Mouse (Mus musculus) stomach, embryonic 14.5 days (tissue): Measurements from ENCODE around the gene Pate2. TPM values are rescaled to one million over a fixed set of nuclear protein-coding genes. Genes with fewer than 3 reads are reported as not detected.
A peak's percentile ranks its signal among the peaks of the same experiment; 100 is the strongest.

ENCODE experiments used
- ATAC-seq: fragments of 200-750 bp; cut with Nextera tagmentation; 2 replicates; pipeline ENCODE4 v1.8.0; 2017; ENCODE audit warnings: low read depth, moderate TSS enrichment; ENCODE audit not compliant: insufficient number of reproducible peaks, insufficient read depth, low FRiP score
- H3K27ac ChIP-seq: fragments of 300-500 bp; sonication (generic); 2 replicates; pipeline ENCODE4 v1.5.1; 2014; ENCODE audit warnings: mild to moderate bottlenecking, low read length, moderate library complexity, mixed read lengths
- H3K27me3 ChIP-seq: fragments of 300-500 bp; sonication (generic); 2 replicates; pipeline ENCODE4 v1.6.1; 2014; ENCODE audit warnings: low read length, control low read depth, mixed read lengths; ENCODE audit not compliant: control insufficient read depth, insufficient read depth
- H3K36me3 ChIP-seq: fragments of 300-500 bp; sonication (generic); 2 replicates; pipeline ENCODE4 v1.6.1; 2014; ENCODE audit warnings: mild to moderate bottlenecking, control low read depth, low read length, moderate library complexity, mixed read lengths; ENCODE audit not compliant: control insufficient read depth, insufficient read depth
- H3K4me1 ChIP-seq: fragments of 300-500 bp; sonication (generic); 2 replicates; pipeline ENCODE4 v1.6.1; 2014; ENCODE audit warnings: low read length, control low read depth, mixed read lengths; ENCODE audit not compliant: control insufficient read depth, insufficient read depth
- H3K4me2 ChIP-seq: fragments of 300-500 bp; sonication (generic); replicated peaks from 2 replicates; pipeline ENCODE4 v1.6.1; 2014; ENCODE audit warnings: low read depth, low read length, control low read depth
- H3K4me3 ChIP-seq: fragments of 300-500 bp; sonication (generic); 2 replicates; pipeline ENCODE4 v1.5.1; 2014; ENCODE audit warnings: low read depth, low read length, control low read depth
- H3K9ac ChIP-seq: fragments of 300-500 bp; sonication (generic); replicated peaks from 2 replicates; pipeline ENCODE4 v1.6.1; 2014; ENCODE audit warnings: low read depth, mild to moderate bottlenecking, control low read depth, low read length, moderate library complexity, mixed read lengths
- H3K9me3 ChIP-seq: fragments of 300-500 bp; sonication (generic); 2 replicates; pipeline ENCODE4 v1.6.1; 2016; ENCODE audit warnings: low read depth, low read length, control low read depth; ENCODE audit not compliant: control insufficient read depth
- WGBS: fragments of 180-500 bp; shearing (Covaris S2); extraction: QIAGEN DNeasy Blood & Tissue Kit; methylation state at CpG from one replicate; pipeline ENCODE4 v1.1.7; 2014; 5-methylcytosine and 5-hydroxymethylcytosine counted together
- polyA plus RNA-seq: library from polyadenylated mRNA; unstranded; fragments of >200 nt; fragmentation: Nextera tagmentation; extraction: Ambion mirVana; gene quantifications from 2 replicates; pipeline ENCODE4 v1.2.1, GENCODE M21; 2014

The Pate2 gene
- polyA plus RNA-seq, result 0.51 and 0.69 TPM in 2 replicates

DNA sequence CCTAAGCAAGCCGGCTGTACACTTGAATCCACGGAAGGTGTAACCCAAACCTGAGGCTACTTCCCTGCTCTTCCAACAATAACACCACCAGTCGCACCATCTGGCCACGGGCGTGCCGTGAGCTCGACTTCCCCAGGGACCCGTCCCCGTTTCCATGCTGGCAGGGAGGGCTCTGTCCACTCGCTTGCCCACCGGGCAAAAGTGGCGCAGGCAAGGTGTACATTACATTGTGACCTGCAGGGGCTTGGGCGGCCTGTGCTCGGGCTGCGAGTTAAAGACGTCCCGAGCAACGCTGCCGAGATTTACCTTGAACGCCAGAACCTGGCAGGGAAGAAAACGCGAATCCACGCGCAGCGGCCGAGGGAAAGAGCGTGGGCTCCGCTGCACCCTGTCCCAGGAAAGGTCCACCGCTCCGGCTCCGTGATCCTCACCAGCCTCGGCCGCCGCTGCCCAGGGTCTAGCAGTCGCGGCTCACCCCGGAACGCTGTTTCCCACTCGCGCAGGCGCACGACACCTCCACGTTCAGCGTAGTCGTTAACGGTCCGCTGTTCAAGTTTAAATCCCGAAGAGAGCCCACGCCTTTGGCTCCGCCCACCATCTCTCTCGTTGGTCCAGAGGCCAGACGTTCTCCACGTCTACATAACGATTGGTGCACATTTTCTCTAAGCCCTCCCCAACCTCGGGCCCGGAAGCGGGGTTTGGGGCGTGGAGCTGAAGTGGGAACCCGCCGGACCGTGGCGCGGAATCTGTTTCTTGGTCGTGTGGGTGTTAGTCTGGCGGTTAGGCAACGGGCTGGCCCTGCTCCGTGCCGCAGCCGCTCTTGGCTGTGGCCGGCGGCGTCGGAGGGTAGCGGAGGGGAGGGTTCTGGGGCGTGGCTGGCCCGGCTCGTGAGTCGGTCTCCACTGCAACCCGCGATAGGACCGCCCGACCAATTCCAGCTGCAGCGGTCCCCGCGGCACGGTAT is at the start of gene Pate2, which contains the start of gene Hyls1:
Gene Pate2 (plus strand): TSS at position 714 of the 964 bp plus-strand sequence.
Gene Hyls1 (minus strand): TSS at position 828 of the 964 bp plus-strand sequence.
- H3K27me3 ChIP-seq, result peaks cover 4% of the 10 kb centered on the region; the same call in 1 of the 2 replicates
- H3K4me2 ChIP-seq, result peak within 1 kb of the TSS; percentile 75
- peak; percentile 98 for ATAC-seq
- H3K36me3 ChIP-seq, result peaks cover 24% of the 10 kb centered on the region; the same call in 1 of the 2 replicates
- peak within 1 kb of the TSS; percentile 57 for H3K9ac ChIP-seq
- H3K4me1 ChIP-seq, result peaks cover 4% of the 10 kb centered on the region; the same call in 1 of the 2 replicates
- WGBS, result under 1% methylated on average over 86 of the region's 86 CpGs
- H3K9me3 ChIP-seq, result no peaks in the 10 kb centered on the region
- H3K27ac ChIP-seq, result peak within 1 kb of the TSS; percentile 62
- peak within 1 kb of the TSS; percentile 70 for H3K4me3 ChIP-seq

DNA sequence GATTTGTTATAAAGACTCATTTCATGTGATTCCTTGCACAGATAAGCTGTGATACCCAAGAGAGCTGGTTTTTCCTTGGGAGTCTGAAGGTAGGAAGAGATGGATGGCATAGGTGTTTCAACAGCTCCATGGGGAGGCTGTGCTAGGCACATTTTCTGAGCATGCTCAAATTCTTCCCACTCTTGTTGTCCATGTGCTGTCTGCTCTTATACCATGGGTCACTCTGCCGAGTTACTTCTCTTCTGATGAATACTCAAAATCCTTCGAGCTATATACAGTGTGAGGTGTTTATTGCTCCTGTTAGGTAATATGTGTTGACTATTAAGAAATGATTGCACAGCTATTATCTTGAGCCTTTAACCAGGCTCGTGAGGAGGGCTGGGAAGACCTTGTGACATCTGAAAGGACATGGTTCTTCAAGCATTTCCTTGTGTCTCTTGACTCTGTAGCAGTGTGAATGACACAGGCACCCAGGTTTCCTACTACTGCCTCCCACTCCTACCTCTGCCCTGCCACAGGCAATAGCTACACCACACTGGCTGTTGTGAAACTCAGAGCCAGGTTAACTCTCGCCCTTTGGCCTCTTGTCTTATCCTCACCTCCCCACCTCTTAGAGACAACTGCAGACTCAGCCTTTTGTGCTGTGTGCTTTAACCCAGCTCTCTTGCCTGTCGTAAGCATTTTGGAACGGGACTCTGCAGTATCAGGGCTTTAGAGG is 49.3 kb upstream of the Pate2 start:
- no peaks in the 10 kb centered on the region for H3K27me3 ChIP-seq
- no peak overlapping the region for H3K4me2 ChIP-seq
- no peaks in the 10 kb centered on the region for H3K36me3 ChIP-seq
- 0 out of 2 replicates have a peak, but pooled peaks cover 6% of the 10 kb centered on the region for H3K4me1 ChIP-seq
- no peak overlapping the region for H3K27ac ChIP-seq
- no peaks in the 10 kb centered on the region for H3K9me3 ChIP-seq
- no peak overlapping the region for H3K9ac ChIP-seq
- no peak overlapping the region for H3K4me3 ChIP-seq
- WGBS, result 79% methylated on average over 6 of the region's 6 CpGs
- no peak for ATAC-seq

DNA sequence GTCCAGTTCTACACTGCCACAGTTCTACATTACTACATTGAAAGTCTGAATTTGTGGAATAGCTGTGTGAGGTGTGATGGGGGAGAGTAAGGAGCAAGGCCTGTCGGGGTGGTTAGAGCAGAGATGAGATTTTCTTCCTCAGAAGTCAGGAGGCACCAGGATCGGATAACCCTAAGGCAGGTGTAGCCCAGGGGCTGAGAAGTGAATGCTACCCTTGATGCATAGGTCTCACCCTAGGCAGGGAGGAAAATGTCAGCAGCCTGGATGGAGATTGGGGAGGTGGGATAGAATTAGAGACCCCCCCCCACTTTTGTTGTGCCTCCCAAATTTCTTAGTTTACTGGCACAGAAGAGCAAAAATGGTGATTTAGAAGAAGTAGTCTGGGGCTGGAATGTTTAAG is 47.8 kb upstream of the Pate2 start:
- no peak overlapping the region for H3K9ac ChIP-seq
- H3K27ac ChIP-seq, result no peak overlapping the region
- H3K9me3 ChIP-seq, result no peaks in the 10 kb centered on the region
- 73% methylated on average over 2 of the region's 2 CpGs for WGBS
- 0 out of 2 replicates have a peak, but pooled peaks cover 6% of the 10 kb centered on the region for H3K4me1 ChIP-seq
- ATAC-seq, result no peak
- H3K4me3 ChIP-seq, result no peak overlapping the region
- no peaks in the 10 kb centered on the region for H3K27me3 ChIP-seq
- H3K36me3 ChIP-seq, result no peaks in the 10 kb centered on the region
- no peak overlapping the region for H3K4me2 ChIP-seq

DNA sequence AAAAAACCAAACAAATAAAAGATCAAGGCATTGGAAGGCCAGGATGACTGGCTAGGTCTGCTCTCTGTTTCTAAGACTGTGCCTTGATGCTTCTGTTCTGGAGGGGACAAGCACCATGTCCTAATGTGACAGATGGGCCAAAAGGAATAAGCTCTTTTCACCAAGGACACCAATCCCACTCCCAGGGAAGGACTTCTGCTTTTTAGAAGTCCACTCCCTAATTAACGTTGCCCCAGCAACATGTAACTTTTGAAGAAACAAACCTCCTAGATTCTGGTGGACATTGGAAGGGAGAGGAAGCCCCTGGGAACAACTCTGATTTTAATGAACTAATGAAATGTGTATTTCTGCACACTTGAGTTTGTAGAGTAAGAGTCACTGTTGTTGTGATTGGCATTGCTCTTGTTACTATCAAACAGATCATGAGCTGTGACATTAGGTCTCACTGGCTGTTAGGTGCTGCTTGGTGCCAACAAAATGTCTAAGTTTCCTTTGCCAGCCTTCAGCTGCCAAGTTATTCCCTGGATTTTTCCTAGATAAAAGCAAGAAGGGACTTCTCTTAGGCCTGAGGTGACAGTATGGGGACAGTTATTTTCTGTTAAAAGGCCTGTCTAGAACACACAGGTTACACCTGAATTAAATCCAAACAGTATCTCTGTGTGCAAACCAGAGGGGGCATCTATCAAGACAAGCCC is 47.1 kb upstream of the Pate2 start:
- Histone ChIP-seq H3K9ac (no peak overlapping the region), H3K36me3 (no peaks in the 10 kb centered on the region), H3K4me2 (no peak overlapping the region), H3K4me3 (no peak overlapping the region), H3K9me3 (no peaks in the 10 kb centered on the region), H3K27ac (peak overlapping the region; percentile 59), H3K27me3 (no peaks in the 10 kb centered on the region), H3K4me1 (0 out of 2 replicates have a peak, but pooled peaks cover 6% of the 10 kb centered on the region)
- no peak for ATAC-seq
- 77% methylated on average over 1 of the region's 1 CpGs for WGBS

DNA sequence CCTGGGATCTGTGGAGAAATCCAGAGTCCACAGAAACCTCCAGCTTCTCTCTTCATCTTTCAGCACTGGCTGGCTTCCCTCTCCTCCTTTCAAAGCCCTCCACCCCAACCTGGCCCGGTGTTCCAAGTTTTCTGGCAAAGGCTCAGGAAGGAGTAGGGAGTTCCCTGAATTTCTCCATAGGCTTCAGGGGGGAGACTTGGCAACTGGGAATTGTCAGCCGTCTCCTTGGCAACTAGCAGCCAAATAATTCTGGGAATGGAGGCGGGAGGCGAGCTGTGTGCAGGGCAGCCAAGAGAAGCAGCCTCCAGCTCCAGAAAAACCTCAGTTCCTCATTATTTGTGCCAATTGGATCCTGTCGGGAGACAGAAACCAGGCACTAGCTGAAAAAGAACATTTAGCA is 46.5 kb upstream of the Pate2 start:
- 0 out of 2 replicates have a peak, but pooled peaks cover 6% of the 10 kb centered on the region for H3K4me1 ChIP-seq
- H3K36me3 ChIP-seq, result no peaks in the 10 kb centered on the region
- H3K4me2 ChIP-seq, result no peak overlapping the region
- 29% methylated on average over 5 of the region's 5 CpGs for WGBS
- no peak overlapping the region for H3K9ac ChIP-seq
- H3K9me3 ChIP-seq, result no peaks in the 10 kb centered on the region
- peak overlapping the region; percentile 59 for H3K27ac ChIP-seq
- no peaks in the 10 kb centered on the region for H3K27me3 ChIP-seq
- ATAC-seq, result peak; percentile 78; the same call in 1 of the 2 replicates
- H3K4me3 ChIP-seq, result no peak overlapping the region

DNA sequence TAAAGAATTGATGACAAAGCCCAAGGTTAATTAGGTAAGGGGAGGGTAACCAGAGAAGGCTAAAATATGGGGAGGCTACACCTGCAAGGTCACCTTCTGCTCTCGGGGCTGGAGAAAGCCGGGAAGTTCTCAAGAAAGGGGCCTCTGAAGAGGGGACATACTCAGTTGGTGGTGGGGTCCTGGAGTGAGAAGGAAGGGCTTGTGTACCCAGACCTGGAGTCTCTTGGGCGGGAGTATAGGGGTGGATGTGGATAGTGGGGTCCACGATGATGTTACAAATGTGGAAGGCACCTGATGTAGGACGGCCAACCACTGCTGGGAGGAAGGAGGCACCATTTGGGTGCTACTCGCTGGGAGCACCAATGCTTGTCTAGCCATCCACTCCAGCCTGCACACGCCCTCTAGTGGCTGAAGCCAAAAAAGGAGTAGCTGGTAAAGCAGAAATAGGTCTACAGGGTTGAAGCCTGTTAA is 46.1 kb upstream of the Pate2 start:
- WGBS, result 15% methylated on average over 7 of the region's 7 CpGs
- H3K27ac ChIP-seq, result peak overlapping the region; percentile 56; the same call in 1 of the 2 replicates

DNA sequence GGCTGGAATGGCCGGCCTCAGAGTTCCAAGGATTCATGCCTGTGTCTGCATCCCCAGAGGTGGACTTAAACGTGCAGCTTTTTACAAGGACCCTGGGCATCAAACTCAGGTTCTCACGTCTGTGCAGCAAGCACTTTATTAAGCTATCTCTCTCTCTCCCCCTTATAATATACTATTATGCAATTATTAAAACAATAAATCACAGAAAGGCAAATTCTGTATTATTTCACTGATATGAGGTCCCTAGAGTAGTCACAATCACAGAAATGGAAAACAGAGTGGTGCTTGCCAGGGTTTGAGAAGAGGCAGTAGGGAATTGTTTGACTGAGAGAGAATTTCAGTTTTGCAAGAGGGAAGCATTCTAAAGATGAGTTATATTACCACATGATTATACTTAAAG is 40.9 kb upstream of the Pate2 start:
- ATAC-seq, result no peak
- WGBS, result 52% methylated on average over 3 of the region's 3 CpGs

More for the DNA sequence above, 46.1 kb upstream of the Pate2 start:
- ATAC-seq, result peak; percentile 75
- H3K9me3 ChIP-seq, result no peaks in the 10 kb centered on the region
- H3K4me3 ChIP-seq, result no peak overlapping the region
- no peak overlapping the region for H3K4me2 ChIP-seq
- H3K9ac ChIP-seq, result no peak overlapping the region
- no peaks in the 10 kb centered on the region for H3K27me3 ChIP-seq
- H3K4me1 ChIP-seq, result 0 out of 2 replicates have a peak, but pooled peaks cover 6% of the 10 kb centered on the region
- H3K36me3 ChIP-seq, result no peaks in the 10 kb centered on the region

More for the DNA sequence above, 40.9 kb upstream of the Pate2 start:
- Histone ChIP-seq H3K4me1 (0 out of 2 replicates have a peak, but pooled peaks cover 4% of the 10 kb centered on the region), H3K9me3 (no peaks in the 10 kb centered on the region), H3K4me2 (no peak overlapping the region), H3K9ac (no peak overlapping the region), H3K4me3 (no peak overlapping the region), H3K27me3 (no peaks in the 10 kb centered on the region), H3K36me3 (no peaks in the 10 kb centered on the region), H3K27ac (peak overlapping the region; percentile 15; the same call in 1 of the 2 replicates)
